Mouse (Mus musculus): ENCODE results near the gene Gm3336.
A peak's percentile ranks its signal among the peaks of the same experiment; 100 is the strongest.

The Gm3336 gene

GRCm38 (mm10) chr8:70765838-70766570, 47.7 kb downstream of the Gm3336 start:
- no peak for DNase-seq

- DNase-seq: peak in 1 of 2 experiments; percentile 62
Observed at GRCm38 (mm10) chr8:70766571-70767440, 48.5 kb downstream of the Gm3336 start.

- DNase-seq: no peak
Observed at GRCm38 (mm10) chr8:70767503-70767902, 49.2 kb downstream of the Gm3336 start.

GRCm38 (mm10) chr8:70768231-70768776, 50.0 kb downstream of the Gm3336 start:
- DNase-seq: peak in 1 of 2 experiments; percentile 28

- peak in 1 of 2 experiments; percentile 26 for DNase-seq
Observed at GRCm38 (mm10) chr8:70768956-70769355, 50.6 kb downstream of the Gm3336 start.

- DNase-seq: peak; percentile 95 to 98
Observed at GRCm38 (mm10) chr8:70769359-70769758, 51.0 kb downstream of the Gm3336 start.

GRCm38 (mm10) chr8:70769858-70770257, 51.5 kb downstream of the Gm3336 start:
- DNase-seq: no peak

GRCm38 (mm10) chr8:70770748-70771147, 52.4 kb downstream of the Gm3336 start:
- DNase-seq: no peak

- no peak for DNase-seq
Observed at GRCm38 (mm10) chr8:70771217-70771616, 52.9 kb downstream of the Gm3336 start.

GRCm38 (mm10) chr8:70772075-70772474, 53.7 kb downstream of the Gm3336 start:
- no peak for DNase-seq
